Mouse (Mus musculus): Measurements from ENCODE around the gene Tnni3k. TPM values are rescaled to one million over a fixed set of nuclear protein-coding genes. Genes with fewer than 3 reads are reported as not detected.
A peak's percentile ranks its signal among the peaks of the same experiment; 100 is the strongest.

Gene Tnni3k
- polyA plus RNA-seq, 1 experiment, result 0.47 TPM

- no peaks in the 10 kb centered on the region for H3K27me3 ChIP-seq (ENCODE audit: control insufficient read depth, insufficient read depth, insufficient read length)
- H3ac ChIP-seq (ENCODE audit: control insufficient read depth, insufficient read length), result no peak overlapping the region
- no peak overlapping the region for H3K4me3 ChIP-seq
- no peak overlapping the region for H3K4me2 ChIP-seq (ENCODE audit: low read depth)
- H3K79me2 ChIP-seq (ENCODE audit: control insufficient read depth, insufficient read depth), result no peaks in the 10 kb centered on the region
- no peaks in the 10 kb centered on the region for H3K36me3 ChIP-seq (ENCODE audit: control insufficient read depth, insufficient read depth)
- no peak for TF ChIP-seq MYOG (IDR thresholded peaks at IDR 0.05; ENCODE audit: control insufficient read depth in 1 of 3, insufficient read depth in 1 of 3, insufficient read length in 2 of 3, low read depth in 2 of 3)
- TF ChIP-seq CEBPB (IDR thresholded peaks at IDR 0.05; ENCODE audit: insufficient read depth, poor library complexity, severe bottlenecking), result no peak
- TF ChIP-seq REST (IDR thresholded peaks at IDR 0.05; ENCODE audit: insufficient read depth, insufficient read length), result no peak
- no peak for TF ChIP-seq USF1 (IDR thresholded peaks at IDR 0.05; ENCODE audit: low read depth)
- no peak for TF ChIP-seq TCF3 (IDR thresholded peaks at IDR 0.05; ENCODE audit: insufficient read length, low read depth)
- TF ChIP-seq E2F4 (IDR thresholded peaks at IDR 0.05; ENCODE audit: insufficient read depth), result no peak
- no peak for TF ChIP-seq TCF12 (IDR thresholded peaks at IDR 0.05; ENCODE audit: insufficient read depth, poor library complexity, severe bottlenecking)
- no peak for TF ChIP-seq SRF (IDR thresholded peaks at IDR 0.05; ENCODE audit: control insufficient read depth, insufficient read length, low read depth)
- TF ChIP-seq POLR2AphosphoS2 (IDR thresholded peaks at IDR 0.05; ENCODE audit: insufficient read length, low read depth), result no peak
- no peak for TF ChIP-seq MYOD1 (IDR thresholded peaks at IDR 0.05; ENCODE audit: control insufficient read depth in 1 of 3, insufficient read length in 2 of 3, low read depth in 2 of 3)
- no peak for TF ChIP-seq MAX (IDR thresholded peaks at IDR 0.05; ENCODE audit: low read depth)
- no peak for TF ChIP-seq POLR2A (IDR thresholded peaks at IDR 0.05; ENCODE audit: insufficient read length, low read depth)
These were observed 52.4 kb downstream of the Tnni3k start for GRCm38 (mm10) chr3:155002781-155003180.

GRCm38 (mm10) chr3:155001056-155001455, 54.2 kb downstream of the Tnni3k start:
- Histone ChIP-seq H3K79me2 (ENCODE audit: control insufficient read depth, insufficient read depth) (no peaks in the 10 kb centered on the region), H3K4me3 (no peak overlapping the region)
- TF ChIP-seq E2F4 (IDR thresholded peaks at IDR 0.05; ENCODE audit: insufficient read depth) (no peak), CEBPB (IDR thresholded peaks at IDR 0.05; ENCODE audit: insufficient read depth, poor library complexity, severe bottlenecking) (no peak), MYOG (IDR thresholded peaks at IDR 0.05; ENCODE audit: control insufficient read depth in 1 of 3, insufficient read depth in 1 of 3, insufficient read length in 2 of 3, low read depth in 2 of 3) (no peak), TCF12 (IDR thresholded peaks at IDR 0.05; ENCODE audit: insufficient read depth, poor library complexity, severe bottlenecking) (no peak), MAX (IDR thresholded peaks at IDR 0.05; ENCODE audit: low read depth) (no peak), REST (IDR thresholded peaks at IDR 0.05; ENCODE audit: insufficient read depth, insufficient read length) (no peak), TCF3 (IDR thresholded peaks at IDR 0.05; ENCODE audit: insufficient read length, low read depth) (no peak), POLR2A (IDR thresholded peaks at IDR 0.05; ENCODE audit: insufficient read length, low read depth) (no peak), SRF (IDR thresholded peaks at IDR 0.05; ENCODE audit: control insufficient read depth, insufficient read length, low read depth) (no peak), MYOD1 (IDR thresholded peaks at IDR 0.05; ENCODE audit: control insufficient read depth in 1 of 3, insufficient read length in 2 of 3, low read depth in 2 of 3) (no peak)

GRCm38 (mm10) chr3:154992678-154993077, 62.5 kb downstream of the Tnni3k start:
- Histone ChIP-seq H3K27me3 (ENCODE audit: control insufficient read depth, insufficient read depth, insufficient read length) (no peaks in the 10 kb centered on the region), H3ac (ENCODE audit: control insufficient read depth, insufficient read length) (no peak overlapping the region), H3K36me3 (ENCODE audit: control insufficient read depth, insufficient read depth) (no peaks in the 10 kb centered on the region), H3K4me2 (ENCODE audit: low read depth) (no peak overlapping the region), H3K4me3 (no peak overlapping the region), H3K79me2 (ENCODE audit: control insufficient read depth, insufficient read depth) (no peaks in the 10 kb centered on the region)
- TF ChIP-seq POLR2A (IDR thresholded peaks at IDR 0.05; ENCODE audit: insufficient read length, low read depth), result no peak
- TF ChIP-seq USF1 (IDR thresholded peaks at IDR 0.05; ENCODE audit: low read depth), result no peak
- TF ChIP-seq E2F4 (IDR thresholded peaks at IDR 0.05; ENCODE audit: insufficient read depth), result no peak
- TF ChIP-seq MAX (IDR thresholded peaks at IDR 0.05; ENCODE audit: low read depth), result no peak
- TF ChIP-seq TCF3 (IDR thresholded peaks at IDR 0.05; ENCODE audit: insufficient read length, low read depth), result no peak
- no peak for TF ChIP-seq REST (IDR thresholded peaks at IDR 0.05; ENCODE audit: insufficient read depth, insufficient read length)
- no peak for TF ChIP-seq MYOG (IDR thresholded peaks at IDR 0.05; ENCODE audit: control insufficient read depth in 1 of 3, insufficient read depth in 1 of 3, insufficient read length in 2 of 3, low read depth in 2 of 3)
- TF ChIP-seq SRF (IDR thresholded peaks at IDR 0.05; ENCODE audit: control insufficient read depth, insufficient read length, low read depth), result no peak
- TF ChIP-seq CEBPB (IDR thresholded peaks at IDR 0.05; ENCODE audit: insufficient read depth, poor library complexity, severe bottlenecking), result no peak
- no peak for TF ChIP-seq MYOD1 (IDR thresholded peaks at IDR 0.05; ENCODE audit: control insufficient read depth in 1 of 3, insufficient read length in 2 of 3, low read depth in 2 of 3)
- no peak for TF ChIP-seq POLR2AphosphoS2 (IDR thresholded peaks at IDR 0.05; ENCODE audit: insufficient read length, low read depth)
- no peak for TF ChIP-seq TCF12 (IDR thresholded peaks at IDR 0.05; ENCODE audit: insufficient read depth, poor library complexity, severe bottlenecking)

More at GRCm38 (mm10) chr3:155001056-155001455, 54.2 kb downstream of the Tnni3k start:
- Histone ChIP-seq H3ac (ENCODE audit: control insufficient read depth, insufficient read length) (no peak overlapping the region), H3K27me3 (ENCODE audit: control insufficient read depth, insufficient read depth, insufficient read length) (no peaks in the 10 kb centered on the region), H3K36me3 (ENCODE audit: control insufficient read depth, insufficient read depth) (no peaks in the 10 kb centered on the region), H3K4me2 (ENCODE audit: low read depth) (no peak overlapping the region)

- no peaks in the 10 kb centered on the region for H3K27me3 ChIP-seq (ENCODE audit: control insufficient read depth, insufficient read depth, insufficient read length)
- H3K36me3 ChIP-seq (ENCODE audit: control insufficient read depth, insufficient read depth), result no peaks in the 10 kb centered on the region
- peak; percentile 70 for TF ChIP-seq REST (IDR thresholded peaks at IDR 0.05; ENCODE audit: insufficient read depth, insufficient read length)
- TF ChIP-seq CEBPB (IDR thresholded peaks at IDR 0.05; ENCODE audit: insufficient read depth, poor library complexity, severe bottlenecking), result no peak
- TF ChIP-seq TCF12 (IDR thresholded peaks at IDR 0.05; ENCODE audit: insufficient read depth, poor library complexity, severe bottlenecking), result no peak
- TF ChIP-seq TCF3 (IDR thresholded peaks at IDR 0.05; ENCODE audit: insufficient read length, low read depth), result no peak
- no peaks in the 10 kb centered on the region for H3K79me2 ChIP-seq (ENCODE audit: control insufficient read depth, insufficient read depth)
- H3K4me2 ChIP-seq (ENCODE audit: low read depth), result no peak overlapping the region
- no peak overlapping the region for H3ac ChIP-seq (ENCODE audit: control insufficient read depth, insufficient read length)
- no peak overlapping the region for H3K4me3 ChIP-seq
These were observed 76.1 kb downstream of the Tnni3k start for GRCm38 (mm10) chr3:154979101-154979500.

- Histone ChIP-seq H3K27me3 (ENCODE audit: control insufficient read depth, insufficient read depth, insufficient read length) (no peaks in the 10 kb centered on the region), H3K36me3 (ENCODE audit: control insufficient read depth, insufficient read depth) (no peaks in the 10 kb centered on the region), H3K79me2 (ENCODE audit: control insufficient read depth, insufficient read depth) (no peaks in the 10 kb centered on the region), H3K4me2 (ENCODE audit: low read depth) (no peak overlapping the region), H3ac (ENCODE audit: control insufficient read depth, insufficient read length) (no peak overlapping the region), H3K4me3 (no peak overlapping the region)
- TF ChIP-seq CEBPB (IDR thresholded peaks at IDR 0.05; ENCODE audit: insufficient read depth, poor library complexity, severe bottlenecking) (no peak), MYOD1 (IDR thresholded peaks at IDR 0.05; ENCODE audit: control insufficient read depth in 1 of 3, insufficient read length in 2 of 3, low read depth in 2 of 3) (no peak), MYOG (IDR thresholded peaks at IDR 0.05; ENCODE audit: control insufficient read depth in 1 of 3, insufficient read depth in 1 of 3, insufficient read length in 2 of 3, low read depth in 2 of 3) (no peak), POLR2A (IDR thresholded peaks at IDR 0.05; ENCODE audit: insufficient read length, low read depth) (no peak), USF1 (IDR thresholded peaks at IDR 0.05; ENCODE audit: low read depth) (no peak), TCF3 (IDR thresholded peaks at IDR 0.05; ENCODE audit: insufficient read length, low read depth) (no peak), E2F4 (IDR thresholded peaks at IDR 0.05; ENCODE audit: insufficient read depth) (no peak), SRF (IDR thresholded peaks at IDR 0.05; ENCODE audit: control insufficient read depth, insufficient read length, low read depth) (no peak), MAX (IDR thresholded peaks at IDR 0.05; ENCODE audit: low read depth) (no peak), POLR2AphosphoS2 (IDR thresholded peaks at IDR 0.05; ENCODE audit: insufficient read length, low read depth) (no peak), TCF12 (IDR thresholded peaks at IDR 0.05; ENCODE audit: insufficient read depth, poor library complexity, severe bottlenecking) (no peak), REST (IDR thresholded peaks at IDR 0.05; ENCODE audit: insufficient read depth, insufficient read length) (no peak)
These were observed 83.6 kb downstream of the Tnni3k start for GRCm38 (mm10) chr3:154971626-154972025.

All from myocyte (in vitro differentiated cells).